Mouse (Mus musculus) ovary, postnatal 10 days (tissue): ENCODE results near the gene Frmpd4.

Source experiments
- DNase-seq: peaks from one replicate; pipeline ENCODE4 v3.0.0; 2022; ENCODE audit warnings: low spot score

Frmpd4 gene

GRCm38 (mm10) chrX:168124043-168124442, 453.0 kb downstream of the Frmpd4 start:
- DNase-seq: no peak

DNA sequence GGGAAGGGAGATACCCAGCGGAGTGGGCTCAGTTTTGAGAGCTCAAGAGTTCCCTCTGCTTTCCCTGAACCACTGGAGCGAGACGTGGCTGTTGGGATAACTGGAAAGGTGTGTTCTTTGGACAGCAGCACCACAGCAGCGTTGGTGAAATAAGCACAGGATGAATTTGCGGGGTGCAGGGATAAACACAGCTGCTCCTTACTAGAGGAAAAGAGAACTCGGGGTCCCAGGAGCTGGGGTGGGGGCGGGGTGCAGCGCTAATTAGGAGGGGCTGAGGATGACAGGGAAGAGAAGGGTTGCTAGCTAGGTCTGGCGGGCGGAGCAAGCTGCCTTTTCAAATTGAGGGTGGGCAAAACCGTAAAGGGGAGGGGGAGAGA, 453.5 kb downstream of the Frmpd4 start:
- DNase-seq: no peak

DNA sequence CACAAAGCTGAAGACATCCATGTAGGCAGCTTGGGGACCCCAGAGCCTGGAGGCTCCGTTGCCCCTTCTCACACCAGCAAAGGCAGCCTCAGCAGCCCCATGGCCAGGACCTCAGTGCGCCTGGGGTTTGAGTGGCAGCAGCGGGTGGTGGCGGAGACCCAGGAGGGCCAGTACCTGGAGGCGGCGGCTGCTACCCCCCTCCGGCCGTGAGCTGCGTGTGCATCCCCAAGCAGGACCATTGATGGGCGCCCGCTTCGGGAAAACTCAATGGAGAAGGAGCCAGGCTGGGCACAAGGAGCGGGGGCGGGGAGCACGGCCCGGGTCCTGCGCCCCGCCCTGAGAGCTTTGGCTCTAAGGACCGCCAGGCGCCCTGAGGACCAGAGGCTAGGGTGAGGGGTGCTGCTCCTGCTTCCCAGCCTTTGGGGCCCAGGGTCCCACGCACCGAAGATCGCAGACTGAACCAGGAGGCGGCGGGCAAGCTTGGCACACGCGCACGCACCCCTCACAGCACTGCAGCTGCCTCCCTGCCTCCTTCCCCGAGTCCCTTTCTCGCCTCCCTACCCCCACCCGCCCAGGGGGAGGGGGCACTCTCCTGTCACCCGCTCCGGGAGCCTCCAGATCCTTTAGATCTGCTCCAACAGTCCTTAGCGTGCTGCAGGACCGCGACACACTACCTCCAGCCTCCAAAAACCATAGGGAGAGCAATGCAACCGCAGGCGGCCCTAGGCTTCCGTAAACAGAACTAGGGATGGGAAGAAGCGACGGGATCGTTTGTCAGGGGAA, 454.0 kb downstream of the Frmpd4 start:
- DNase-seq: no peak

- DNase-seq: no peak
These were observed 535.4 kb downstream of the Frmpd4 start for GRCm38 (mm10) chrX:168041589-168041988.

GRCm38 (mm10) chrX:168020574-168021145, 556.4 kb downstream of the Frmpd4 start:
- DNase-seq: no peak

DNA sequence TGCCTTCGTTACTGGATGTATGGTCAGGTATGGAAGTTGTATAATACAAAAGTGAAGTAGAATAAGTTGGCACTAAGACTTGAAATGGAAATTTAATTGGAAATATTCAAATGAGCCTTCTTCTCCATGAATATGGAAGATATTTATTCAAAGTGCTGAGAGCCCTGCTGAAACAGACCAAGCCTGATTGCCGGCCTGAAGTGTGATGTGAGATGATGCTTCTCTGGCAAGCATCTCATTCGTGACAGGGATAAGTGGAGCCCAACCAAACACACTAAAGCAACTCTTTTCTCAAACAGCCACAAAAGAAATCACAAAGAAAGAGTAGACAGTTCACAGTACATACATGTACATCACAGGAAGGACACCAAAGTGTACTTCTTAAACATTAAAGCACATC, 559.2 kb downstream of the Frmpd4 start:
- DNase-seq: no peak

GRCm38 (mm10) chrX:167984835-167985234, 592.2 kb downstream of the Frmpd4 start:
- no peak for DNase-seq

DNA sequence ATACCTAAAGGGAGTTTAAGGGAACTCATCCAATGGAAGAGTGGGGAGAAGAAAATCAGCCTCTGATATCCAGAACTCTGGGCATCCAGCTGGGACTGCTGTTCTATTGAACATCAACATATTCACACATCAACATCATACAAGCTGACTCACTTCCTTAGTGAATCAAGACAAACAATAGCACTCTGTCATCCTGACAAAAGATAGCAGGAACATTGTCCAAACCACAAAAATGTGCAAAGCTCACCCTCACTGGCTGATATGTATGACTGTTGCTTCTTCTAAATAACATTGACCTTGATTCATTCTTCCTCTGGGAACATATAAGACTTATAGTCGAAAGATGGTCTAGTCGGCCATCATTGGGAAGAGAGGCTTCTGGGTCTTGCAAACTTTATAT, 625.8 kb downstream of the Frmpd4 start:
- no peak for DNase-seq

GRCm38 (mm10) chrX:167909483-167909882, 667.5 kb downstream of the Frmpd4 start:
- no peak for DNase-seq

GRCm38 (mm10) chrX:167901046-167901445, 676.0 kb downstream of the Frmpd4 start:
- no peak for DNase-seq

DNA sequence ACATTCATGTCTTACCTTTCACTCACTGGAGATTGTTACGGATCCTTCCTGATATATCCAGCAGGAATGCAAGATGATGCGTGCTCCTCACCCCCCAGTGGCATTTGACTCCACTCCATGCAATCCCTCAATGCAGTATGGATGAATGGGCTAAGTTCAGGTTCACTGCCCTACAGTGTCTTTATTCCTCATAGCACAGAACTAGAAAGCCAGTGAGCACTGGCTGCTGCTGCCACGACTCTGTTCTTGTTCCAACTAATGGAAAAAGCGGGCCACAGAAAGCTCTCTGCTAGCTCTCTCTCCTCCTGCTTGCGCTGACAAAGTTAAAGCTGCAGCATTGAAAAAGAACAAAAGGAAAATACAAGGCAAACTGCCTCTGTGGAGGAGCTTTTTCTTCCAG, 722.2 kb downstream of the Frmpd4 start:
- DNase-seq: no peak

- no peak for DNase-seq
These were observed 744.5 kb downstream of the Frmpd4 start for GRCm38 (mm10) chrX:167832543-167832942.

GRCm38 (mm10) chrX:167828456-167828855, 748.6 kb downstream of the Frmpd4 start:
- DNase-seq: no peak

GRCm38 (mm10) chrX:167817363-167817762, 759.7 kb downstream of the Frmpd4 start:
- DNase-seq: no peak

GRCm38 (mm10) chrX:167810120-167810519, 766.9 kb downstream of the Frmpd4 start:
- DNase-seq: no peak

GRCm38 (mm10) chrX:167808572-167808971, 768.5 kb downstream of the Frmpd4 start:
- no peak for DNase-seq

- DNase-seq: no peak
These were observed 788.3 kb downstream of the Frmpd4 start for GRCm38 (mm10) chrX:167788737-167789136.

- no peak for DNase-seq
These were observed 793.5 kb downstream of the Frmpd4 start for GRCm38 (mm10) chrX:167783526-167783925.

GRCm38 (mm10) chrX:167719564-167719981, 857.5 kb downstream of the Frmpd4 start:
- no peak for DNase-seq

- no peak for DNase-seq
These were observed 857.9 kb downstream of the Frmpd4 start for GRCm38 (mm10) chrX:167719092-167719491.

- DNase-seq: no peak
These were observed 922.1 kb downstream of the Frmpd4 start for GRCm38 (mm10) chrX:167654806-167655495.

DNA sequence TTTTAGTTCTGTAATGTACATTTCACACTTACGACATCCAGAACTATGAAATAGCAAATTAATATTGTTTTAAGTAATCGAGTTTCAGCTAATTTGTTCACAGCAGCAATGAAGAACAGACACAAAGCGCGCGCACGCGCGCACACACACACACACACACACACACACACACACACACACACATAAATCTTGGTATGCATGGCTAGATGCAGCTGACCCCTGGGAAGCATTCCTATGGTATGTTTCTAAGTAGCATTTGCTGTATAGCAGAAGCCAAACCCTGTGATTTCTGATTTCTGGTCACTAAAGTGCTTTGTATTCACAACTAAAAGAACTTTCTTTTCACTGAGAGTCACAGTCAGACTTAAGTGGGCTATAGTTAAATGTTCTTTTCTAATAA, 922.8 kb downstream of the Frmpd4 start:
- no peak for DNase-seq

- DNase-seq: no peak
These were observed 979.3 kb downstream of the Frmpd4 start for GRCm38 (mm10) chrX:167597639-167598217.
